Mouse (Mus musculus): ENCODE measurements around the gene Defa30. TPM values are rescaled to one million over a fixed set of nuclear protein-coding genes. Genes with fewer than 3 reads are reported as not detected.
"Not testable (repeated sequence)": the region's sequence is repeated elsewhere in the genome, so short reads cannot be mapped to it uniquely, and the experiment has no call there.

Defa30 gene
- not detected for total RNA-seq (2021)

- DNase-seq (ENCODE audit: extremely low spot score in 1 of 2, low spot score in 1 of 2): not testable (repeated sequence)
Measured at GRCm38 (mm10) chr8:21134342-21134741, at the start of gene Defa30. Gene Defa30, plus strand, starts transcription at chr8:21134642.

GRCm38 (mm10) chr8:21093106-21093505, 41.3 kb upstream of the Defa30 start:
- no peak for DNase-seq (ENCODE audit: extremely low spot score in 1 of 2, low spot score in 1 of 2)

GRCm38 (mm10) chr8:21095950-21096349, 38.5 kb upstream of the Defa30 start, which contains the start of gene Gm14851:
Gene Gm14851, minus strand, starts transcription at chr8:21096050.
- DNase-seq (ENCODE audit: extremely low spot score in 1 of 2, low spot score in 1 of 2): not testable (repeated sequence)

- DNase-seq (ENCODE audit: extremely low spot score in 1 of 2, low spot score in 1 of 2): not testable (repeated sequence)
Measured at GRCm38 (mm10) chr8:21161977-21162376, 27.5 kb downstream of the Defa30 start, which contains the start of gene Defa22. Gene Defa22, plus strand, starts transcription at chr8:21162277.

Other genes starting within 250 kb of the Defa30 start
- not detected for gene Defb33, start 242.0 kb upstream of the Defa30 start, total RNA-seq (2021)
- gene Gm15056, start 232.0 kb upstream of the Defa30 start, total RNA-seq (2021): not detected
- gene Gm6040, start 212.6 kb upstream of the Defa30 start, total RNA-seq (2021): not detected
- not detected for gene AY761185, start 189.9 kb upstream of the Defa30 start, total RNA-seq (2021)
- not detected for gene Defa21, start 109.1 kb upstream of the Defa30 start, total RNA-seq (2021)
- gene Defa23, start 79.6 kb upstream of the Defa30 start, total RNA-seq (2021): not detected
- not detected for gene Defa35, start 69.6 kb upstream of the Defa30 start, total RNA-seq (2021)
- gene Defa25, start 50.2 kb upstream of the Defa30 start, total RNA-seq (2021): not detected
- gene Gm14851, start 38.6 kb upstream of the Defa30 start, total RNA-seq (2021): not detected
- not detected for gene Defa22, start 27.6 kb downstream of the Defa30 start, total RNA-seq (2021)
- gene Defa31, start 57.0 kb downstream of the Defa30 start, total RNA-seq (2021): not detected
- gene Gm15293, start 66.9 kb downstream of the Defa30 start, total RNA-seq (2021): not detected
- not detected for gene Gm15292, start 115.1 kb downstream of the Defa30 start, total RNA-seq (2021)
- gene Defa27, start 180.9 kb downstream of the Defa30 start, total RNA-seq (2021): not detected
- gene Defa29, start 192.4 kb downstream of the Defa30 start, total RNA-seq (2021): not detected
- not detected for gene Defa2, start 243.9 kb downstream of the Defa30 start, total RNA-seq (2021)

All from layer of hippocampus, postnatal 25 days (tissue).